Mouse (Mus musculus) forebrain, embryonic 14.5 days (tissue): Measurements from ENCODE around the gene Dcst2. TPM values are rescaled to one million over a fixed set of nuclear protein-coding genes. Genes with fewer than 3 reads are reported as not detected.

Experiments used
- ATAC-seq: fragments of 200-750 bp; cut with Nextera tagmentation; 2 replicates; pipeline ENCODE4 v1.8.0; 2017; ENCODE audit warnings: mild to moderate bottlenecking, moderate library complexity
- DNase-seq: peaks from one replicate; pipeline ENCODE4 v3.0.0-alpha.2; 2015; ENCODE audit warnings: low spot score
- H3K27ac ChIP-seq: fragments of 300-500 bp; sonication (generic); 2 replicates; pipeline ENCODE4 v1.5.1; 2014; ENCODE audit warnings: low read depth, mild to moderate bottlenecking, control low read depth, low read length, moderate library complexity
- H3K27me3 ChIP-seq: fragments of 300-500 bp; sonication (generic); replicated peaks from 2 replicates; pipeline ENCODE4 v1.6.1; 2014; ENCODE audit warnings: low read length, control low read depth, mixed read lengths; ENCODE audit not compliant: control insufficient read depth, insufficient read depth
- H3K36me3 ChIP-seq: fragments of 300-500 bp; sonication (generic); 2 replicates; pipeline ENCODE4 v1.6.1; 2014; ENCODE audit warnings: low read length, control low read depth; ENCODE audit not compliant: control insufficient read depth, insufficient read depth
- H3K4me1 ChIP-seq: fragments of 300-500 bp; sonication (generic); 2 replicates; pipeline ENCODE4 v1.6.1; 2014; ENCODE audit warnings: antibody characterized with exemption, low read length, control low read depth; ENCODE audit not compliant: control insufficient read depth, insufficient read depth
- H3K4me2 ChIP-seq: fragments of 300-500 bp; sonication (generic); 2 replicates; pipeline ENCODE4 v1.6.1; 2014; ENCODE audit warnings: mild to moderate bottlenecking, control low read depth, low read length
- H3K4me3 ChIP-seq: fragments of 300-500 bp; sonication (generic); 2 replicates; pipeline ENCODE4 v1.5.1; 2014; ENCODE audit warnings: low read depth, low read length, control low read depth
- H3K9ac ChIP-seq: fragments of 300-500 bp; sonication (generic); 2 replicates; pipeline ENCODE4 v1.6.1; 2014; ENCODE audit warnings: mild to moderate bottlenecking, low read length, control low read depth, moderate library complexity
- H3K9me3 ChIP-seq: fragments of 300-500 bp; sonication (generic); replicated peaks from 2 replicates; pipeline ENCODE4 v1.6.1; 2016; ENCODE audit warnings: low read length, control low read depth, mixed read lengths; ENCODE audit not compliant: control insufficient read depth
- WGBS: fragments of 180-500 bp; shearing (Covaris S2); extraction: QIAGEN DNeasy Blood & Tissue Kit; methylation state at CpG from one replicate; pipeline ENCODE4 v1.1.7; 2014; 5-methylcytosine and 5-hydroxymethylcytosine counted together
- polyA plus RNA-seq: library from polyadenylated mRNA; unstranded; fragments of >200 nt; fragmentation: Nextera tagmentation; extraction: Ambion mirVana; gene quantifications from 2 replicates; pipeline ENCODE4 v1.2.1, GENCODE M21; 2014

Dcst2 gene
- polyA plus RNA-seq, 1 experiment from 2014 or later: 0.08 TPM

DNA sequence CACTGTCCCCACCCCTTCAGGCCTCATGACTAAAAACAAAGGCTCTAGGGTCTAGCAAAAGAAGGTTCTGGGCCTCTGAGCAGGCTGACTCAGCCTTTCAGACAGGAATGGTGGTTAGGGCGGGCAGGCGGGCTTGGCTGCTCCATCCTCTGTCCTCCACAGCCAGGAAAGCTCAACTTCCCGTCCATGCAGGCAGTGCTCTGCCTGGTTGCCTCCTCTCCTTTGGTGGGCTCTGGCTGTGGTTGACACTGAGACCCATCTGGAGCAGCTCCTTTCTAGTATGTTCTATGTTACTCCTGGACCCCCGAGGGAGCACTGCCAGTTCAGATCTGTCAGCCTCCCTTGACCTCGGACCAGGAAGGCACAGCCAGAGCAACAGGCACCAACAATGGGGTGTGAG lies 40.9 kb downstream of the Dcst2 start, which contains the start of gene Lenep:
Lenep (minus strand) TSS at position 101 of the 400 bp plus-strand sequence.
- H3K4me2 ChIP-seq: no peak within 1 kb of the TSS

GRCm38 (mm10) chr3:89406887-89407286 lies 45.1 kb downstream of the Dcst2 start:
- DNase-seq (no peak), ATAC-seq (no peak)
- no peaks in the 10 kb centered on the region for H3K27me3 ChIP-seq
- no peak overlapping the region for H3K9ac ChIP-seq
- H3K36me3 ChIP-seq: peaks cover 45% of the 10 kb centered on the region
- no peaks in the 10 kb centered on the region for H3K9me3 ChIP-seq
- 92% methylated on average over 6 of the region's 6 CpGs for WGBS
- no peak overlapping the region for H3K4me2 ChIP-seq
- peaks cover 6% of the 10 kb centered on the region for H3K4me1 ChIP-seq
- H3K27ac ChIP-seq: no peak overlapping the region
- H3K4me3 ChIP-seq: no peak overlapping the region

More for the DNA sequence above, 40.9 kb downstream of the Dcst2 start, which contains the start of gene Lenep:
- WGBS: 69% methylated on average over 5 of the region's 5 CpGs
- Histone ChIP-seq H3K4me3 (no peak within 1 kb of the TSS), H3K27me3 (no peaks in the 10 kb centered on the region), H3K36me3 (peaks cover 51% of the 10 kb centered on the region), H3K9ac (no peak within 1 kb of the TSS), H3K9me3 (no peaks in the 10 kb centered on the region), H3K4me1 (no peaks in the 10 kb centered on the region), H3K27ac (no peak within 1 kb of the TSS)
- no peak for ATAC-seq
- no peak for DNase-seq

DNA sequence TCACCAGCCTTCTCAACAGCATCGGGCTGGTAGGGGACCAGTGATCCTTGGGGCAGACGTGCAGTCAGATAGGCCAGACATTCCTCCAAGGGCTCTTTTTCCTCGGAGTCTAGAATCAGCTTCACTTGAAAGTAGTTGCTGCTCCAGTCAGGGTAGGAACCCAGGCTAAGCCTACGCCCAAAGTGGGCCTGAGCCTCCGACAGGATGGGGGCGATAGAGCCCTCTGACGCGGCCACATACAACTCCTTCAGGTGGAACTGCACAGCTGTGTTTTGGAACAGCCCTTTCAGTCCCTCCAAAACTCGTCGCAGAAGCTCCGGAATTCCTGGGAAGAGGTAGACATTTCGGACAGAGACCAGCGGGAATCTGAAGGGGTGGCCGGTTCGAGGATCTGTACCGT lies 46.7 kb downstream of the Dcst2 start:
- H3K4me2 ChIP-seq: no peak overlapping the region
- peaks cover 6% of the 10 kb centered on the region for H3K4me1 ChIP-seq
- no peak overlapping the region for H3K9ac ChIP-seq
- 63% methylated on average over 16 of the region's 16 CpGs for WGBS
- H3K27me3 ChIP-seq: no peaks in the 10 kb centered on the region
- DNase-seq (no peak), ATAC-seq (no peak)
- H3K4me3 ChIP-seq: no peak overlapping the region
- no peak overlapping the region for H3K27ac ChIP-seq
- peaks cover 29% of the 10 kb centered on the region for H3K36me3 ChIP-seq
- no peaks in the 10 kb centered on the region for H3K9me3 ChIP-seq

DNA sequence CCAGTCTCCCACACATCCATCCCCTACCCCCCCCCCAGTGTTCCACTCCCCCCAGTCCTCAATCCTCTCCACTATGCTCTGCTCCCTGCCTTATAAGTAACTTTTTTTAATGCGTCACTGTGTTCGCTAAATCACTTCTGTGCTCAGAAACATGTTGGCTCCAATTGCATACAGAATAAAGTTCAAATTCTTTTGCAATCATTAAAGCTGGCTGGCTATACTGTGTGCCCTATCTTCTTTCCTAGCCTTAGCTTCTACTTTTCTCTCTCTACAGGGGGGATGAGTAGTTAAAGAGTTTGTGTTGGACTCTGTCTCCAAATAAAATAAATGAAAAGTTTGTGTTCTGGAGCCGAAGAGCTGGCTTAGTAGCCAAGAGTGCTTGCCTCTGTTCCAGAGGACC lies 47.9 kb downstream of the Dcst2 start:
- 95% methylated on average over 3 of the region's 3 CpGs for WGBS
- no peak overlapping the region for H3K4me3 ChIP-seq
- H3K9me3 ChIP-seq: no peaks in the 10 kb centered on the region
- peaks cover 30% of the 10 kb centered on the region for H3K36me3 ChIP-seq
- no peak overlapping the region for H3K27ac ChIP-seq
- peaks cover 6% of the 10 kb centered on the region for H3K4me1 ChIP-seq
- H3K27me3 ChIP-seq: no peaks in the 10 kb centered on the region
- H3K9ac ChIP-seq: no peak overlapping the region
- no peak overlapping the region for H3K4me2 ChIP-seq
- DNase-seq: no peak
- no peak for ATAC-seq

- H3K27me3 ChIP-seq: no peaks in the 10 kb centered on the region
- 78% methylated on average over 10 of the region's 10 CpGs for WGBS
- peak overlapping the region; percentile 54 for H3K9ac ChIP-seq
- DNase-seq (no peak), ATAC-seq (no peak)
- H3K27ac ChIP-seq: no peak overlapping the region
- no peaks in the 10 kb centered on the region for H3K9me3 ChIP-seq
- H3K4me3 ChIP-seq: peak overlapping the region; percentile 39
- H3K4me1 ChIP-seq: peaks cover 6% of the 10 kb centered on the region
- peak overlapping the region; percentile 62 for H3K4me2 ChIP-seq
- H3K36me3 ChIP-seq: peaks cover 25% of the 10 kb centered on the region
These were observed 49.1 kb downstream of the Dcst2 start for GRCm38 (mm10) chr3:89410864-89411263.

GRCm38 (mm10) chr3:89411490-89412393 lies 50.0 kb downstream of the Dcst2 start, which contains the start of gene Flad1:
Gene Flad1, minus strand, starts transcription at chr3:89411870.
- Histone ChIP-seq H3K4me3 (peak within 1 kb of the TSS; percentile 39), H3K9me3 (no peaks in the 10 kb centered on the region), H3K9ac (peak within 1 kb of the TSS; percentile 54), H3K4me2 (peak within 1 kb of the TSS; percentile 62), H3K27me3 (no peaks in the 10 kb centered on the region), H3K36me3 (peaks cover 29% of the 10 kb centered on the region), H3K4me1 (peaks cover 8% of the 10 kb centered on the region), H3K27ac (no peak within 1 kb of the TSS)
- DNase-seq: peak; percentile 99
- WGBS: 8% methylated on average over 28 of the region's 28 CpGs
- peak; percentile 100 for ATAC-seq

GRCm38 (mm10) chr3:89416158-89416557 lies 54.4 kb downstream of the Dcst2 start:
- Histone ChIP-seq H3K27ac (no peak overlapping the region), H3K4me1 (peaks cover 15% of the 10 kb centered on the region), H3K9me3 (no peaks in the 10 kb centered on the region), H3K9ac (no peak overlapping the region), H3K36me3 (peaks cover 23% of the 10 kb centered on the region), H3K27me3 (no peaks in the 10 kb centered on the region), H3K4me2 (0 out of 2 replicates have a peak overlapping the region, but pooled peaks have one; percentile 81), H3K4me3 (no peak overlapping the region)
- ATAC-seq (no peak), DNase-seq (no peak)
- WGBS: 95% methylated on average over 8 of the region's 8 CpGs

- Histone ChIP-seq H3K4me2 (peak overlapping the region; percentile 81), H3K27me3 (no peaks in the 10 kb centered on the region), H3K27ac (no peak overlapping the region), H3K4me3 (peak overlapping the region; percentile 48), H3K36me3 (peaks cover 23% of the 10 kb centered on the region), H3K4me1 (peaks cover 20% of the 10 kb centered on the region), H3K9me3 (no peaks in the 10 kb centered on the region), H3K9ac (peak overlapping the region; percentile 64)
- ATAC-seq: no peak
- WGBS: 30% methylated on average over 2 of the region's 2 CpGs
- no peak for DNase-seq
These were observed 55.4 kb downstream of the Dcst2 start for GRCm38 (mm10) chr3:89417131-89417530.

- Histone ChIP-seq H3K27me3 (no peaks in the 10 kb centered on the region), H3K9me3 (no peaks in the 10 kb centered on the region), H3K36me3 (peaks cover 23% of the 10 kb centered on the region), H3K4me3 (peak overlapping the region; percentile 48), H3K4me2 (peak overlapping the region; percentile 81), H3K9ac (peak overlapping the region; percentile 64), H3K4me1 (peaks cover 20% of the 10 kb centered on the region), H3K27ac (peak overlapping the region; percentile 46)
- DNase-seq (peak; percentile 91), ATAC-seq (peak; percentile 66)
- WGBS: 0% methylated on average over 20 of the region's 20 CpGs
These were observed 56.0 kb downstream of the Dcst2 start for GRCm38 (mm10) chr3:89417840-89418169.
